Mouse (Mus musculus) embryonic facial prominence, embryonic 10.5 days (tissue): ENCODE measurements around the gene Nup54. TPM values are rescaled to one million over a fixed set of nuclear protein-coding genes. Genes with fewer than 3 reads are reported as not detected.

Source experiments
- DNase-seq: peaks from one replicate; pipeline ENCODE4 v3.0.0-alpha.2; 2017; ENCODE audit warnings: low spot score
- H3K27ac ChIP-seq: fragments of 300-500 bp; sonication (generic); replicated peaks from 2 replicates; pipeline ENCODE4 v1.5.1; 2016; ENCODE audit warnings: mild to moderate bottlenecking
- H3K27me3 ChIP-seq: fragments of 300-500 bp; sonication (generic); replicated peaks from 2 replicates; pipeline ENCODE4 v1.6.1; 2016; ENCODE audit warnings: low read depth, mild to moderate bottlenecking; ENCODE audit not compliant: poor library complexity, severe bottlenecking
- H3K36me3 ChIP-seq: fragments of 300-500 bp; sonication (generic); replicated peaks from 2 replicates; pipeline ENCODE4 v1.6.1; 2016; ENCODE audit warnings: mild to moderate bottlenecking, moderate library complexity
- H3K4me1 ChIP-seq: fragments of 300-500 bp; sonication (generic); 2 replicates; pipeline ENCODE4 v1.6.1; 2016
- H3K4me3 ChIP-seq: fragments of 300-500 bp; sonication (generic); 2 replicates; pipeline ENCODE4 v1.5.1; 2016; ENCODE audit warnings: mild to moderate bottlenecking, moderate library complexity
- H3K9me3 ChIP-seq: fragments of 300-500 bp; sonication (generic); 2 replicates; pipeline ENCODE4 v1.6.1; 2016; ENCODE audit warnings: mild to moderate bottlenecking
- WGBS: fragments of 180-500 bp; shearing (Covaris S2); methylation state at CpG from one replicate; pipeline ENCODE4 v1.1.7; 2016; 5-methylcytosine and 5-hydroxymethylcytosine counted together
- microRNA-seq: library from miRNA; unstranded; fragments of <30 nt; microRNA quantifications from one replicate; pipeline ENCODE4, GENCODE M21; 2017
- polyA plus RNA-seq: library from polyadenylated mRNA; unstranded; fragments of >200 nt; fragmentation: Nextera tagmentation; extraction: Ambion mirVana; gene quantifications from 2 replicates; pipeline ENCODE4 v1.2.1, GENCODE M21; 2016

Nup54 gene
- polyA plus RNA-seq, 1 experiment from 2014 or later, result 76.2 TPM

DNA sequence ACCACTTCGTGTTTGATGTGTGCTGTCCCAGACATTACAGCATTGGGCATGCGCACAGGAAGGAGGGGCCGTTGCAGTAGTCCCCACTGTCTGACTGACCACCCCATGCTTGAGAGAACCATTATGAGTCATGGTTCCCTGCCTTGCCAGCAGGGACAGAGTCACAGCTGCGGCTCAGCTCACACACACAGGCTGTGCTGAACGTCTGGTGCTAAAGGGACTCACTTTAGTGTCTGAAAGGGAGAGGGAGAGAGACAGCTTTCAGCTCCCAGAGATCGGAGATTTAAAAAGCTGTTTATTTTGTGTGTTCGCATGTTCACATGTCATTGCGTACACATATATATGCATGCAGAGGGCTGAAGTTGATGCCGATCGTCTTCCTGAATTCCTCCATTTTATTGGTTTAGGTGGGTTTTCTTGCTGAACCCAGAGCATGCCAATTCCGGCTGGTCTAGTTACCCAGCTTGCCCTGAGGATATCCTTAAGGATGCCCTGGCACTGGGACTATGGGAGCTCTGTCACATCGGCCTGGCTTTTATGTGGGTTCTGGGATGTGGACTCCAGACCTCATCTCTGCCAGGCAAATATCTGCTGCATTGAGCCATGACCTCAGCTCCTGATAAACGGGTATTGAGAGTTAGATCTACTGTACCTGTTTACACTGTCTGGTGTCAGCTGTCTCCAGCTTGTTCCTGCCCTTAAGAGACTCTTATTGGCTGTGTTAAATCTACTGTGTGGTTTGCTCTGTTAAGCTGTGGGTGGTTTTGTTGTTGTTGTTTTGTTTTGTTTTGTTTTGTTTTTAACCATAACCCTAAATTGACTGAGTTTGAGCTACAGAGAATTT lies 65.6 kb downstream of the Nup54 start:
- 81% methylated on average over 13 of the region's 13 CpGs for WGBS
- no peaks in the 10 kb centered on the region for H3K36me3 ChIP-seq
- no peak overlapping the region for H3K27ac ChIP-seq
- 0 out of 2 replicates have a peak, but pooled peaks cover 5% of the 10 kb centered on the region for H3K27me3 ChIP-seq
- no peaks in the 10 kb centered on the region for H3K9me3 ChIP-seq
- H3K4me3 ChIP-seq, result no peak overlapping the region
- peaks cover 5% of the 10 kb centered on the region; the same call in 1 of the 2 replicates for H3K4me1 ChIP-seq
- no peak for DNase-seq

DNA sequence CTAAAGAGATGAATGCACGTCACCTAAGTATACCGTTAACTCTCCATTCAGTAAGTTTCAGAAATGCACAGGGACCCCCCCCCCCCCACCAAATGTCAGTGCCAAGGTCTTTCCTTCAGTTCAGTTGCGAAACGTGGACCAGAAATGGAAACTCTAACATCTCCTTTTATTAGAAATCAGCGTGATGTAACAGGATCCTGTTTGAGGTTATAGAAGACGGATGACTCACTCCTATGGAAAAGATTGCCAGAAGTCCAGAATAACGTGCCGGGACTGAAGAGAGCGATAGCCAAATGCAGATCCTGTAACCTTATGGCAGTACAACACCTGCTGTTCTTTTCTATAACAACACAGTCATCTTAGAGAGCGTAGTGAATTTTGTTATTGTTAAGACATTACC lies 66.6 kb downstream of the Nup54 start:
- no peaks in the 10 kb centered on the region for H3K36me3 ChIP-seq
- no peak overlapping the region for H3K27ac ChIP-seq
- 0 out of 2 replicates have a peak, but pooled peaks cover 5% of the 10 kb centered on the region for H3K27me3 ChIP-seq
- no peaks in the 10 kb centered on the region for H3K9me3 ChIP-seq
- DNase-seq, result no peak
- peaks cover 5% of the 10 kb centered on the region; the same call in 1 of the 2 replicates for H3K4me1 ChIP-seq
- 87% methylated on average over 10 of the region's 10 CpGs for WGBS
- H3K4me3 ChIP-seq, result no peak overlapping the region

DNA sequence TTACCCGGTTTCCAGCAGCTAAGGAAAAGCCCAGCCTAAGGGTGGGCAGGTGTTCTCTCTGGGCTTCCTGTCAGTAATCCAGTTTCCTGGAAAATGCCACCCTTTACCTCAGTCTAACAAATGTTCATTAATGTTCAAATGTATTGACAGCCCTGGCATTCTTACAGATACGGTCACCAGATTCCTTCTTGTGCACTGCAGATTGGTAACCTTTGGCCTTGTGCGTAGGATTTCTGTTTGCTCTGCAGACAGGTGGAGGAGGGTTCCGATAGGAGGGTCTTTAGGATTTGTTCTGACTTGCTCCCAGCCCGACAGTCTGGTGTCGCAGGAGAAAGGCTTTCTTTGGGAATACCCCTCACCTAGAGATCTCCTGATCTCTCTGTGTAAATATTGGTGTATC lies 68.5 kb downstream of the Nup54 start:
- Histone ChIP-seq H3K27me3 (0 out of 2 replicates have a peak, but pooled peaks cover 5% of the 10 kb centered on the region), H3K36me3 (no peaks in the 10 kb centered on the region), H3K4me1 (peaks cover 5% of the 10 kb centered on the region; the same call in 1 of the 2 replicates), H3K4me3 (no peak overlapping the region), H3K9me3 (no peaks in the 10 kb centered on the region), H3K27ac (no peak overlapping the region)
- no peak for DNase-seq
- 75% methylated on average over 6 of the region's 6 CpGs for WGBS

Small RNA genes lying within 50 kb of the gene (microRNA-seq; reads per million reads assigned to microRNA genes)
- not detected for gene Mir6415

Other genes starting within 250 kb of the Nup54 start
- gene U90926, start 219.8 kb downstream of the Nup54 start, polyA plus RNA-seq, result not detected in 2 replicates
- 0.45 TPM in 1 of 2 replicates, not detected in the other for gene Ppef2, start 178.9 kb downstream of the Nup54 start, polyA plus RNA-seq
- 1.9 and 3.2 TPM in 2 replicates for gene Naaa, start 157.0 kb downstream of the Nup54 start, polyA plus RNA-seq
- 53.2 and 55.9 TPM in 2 replicates for gene Sdad1, start 124.7 kb downstream of the Nup54 start, polyA plus RNA-seq
- not detected in 2 replicates for gene Cxcl9, start 107.1 kb downstream of the Nup54 start, polyA plus RNA-seq
- gene Art3, start 103.4 kb downstream of the Nup54 start, polyA plus RNA-seq, result 1.4 and 1.6 TPM in 2 replicates
- 0.14 TPM in 1 of 2 replicates, not detected in the other for gene Cxcl10, start 86.3 kb downstream of the Nup54 start, polyA plus RNA-seq
- gene Scarb2, start 71.6 kb upstream of the Nup54 start, polyA plus RNA-seq, result 7.1 and 7.6 TPM in 2 replicates
- not detected in 2 replicates for gene Fam47e, start 119.8 kb upstream of the Nup54 start, polyA plus RNA-seq
- gene Stbd1, start 167.8 kb upstream of the Nup54 start, polyA plus RNA-seq, result 6.3 and 7.7 TPM in 2 replicates
- gene Ccdc158, start 240.1 kb upstream of the Nup54 start, polyA plus RNA-seq, result 0.54 and 0.92 TPM in 2 replicates
- 4.5 and 4.8 TPM in 2 replicates for gene Shroom3, start 248.2 kb upstream of the Nup54 start, polyA plus RNA-seq